Mouse (Mus musculus) midbrain, embryonic 16.5 days (tissue): Measurements from ENCODE around the gene Gm527. TPM values are rescaled to one million over a fixed set of nuclear protein-coding genes. Genes with fewer than 3 reads are reported as not detected.

Experiments
- polyA plus RNA-seq: library from polyadenylated mRNA; unstranded; fragments of >200 nt; fragmentation: Nextera tagmentation; extraction: Ambion mirVana; gene quantifications from 2 replicates; pipeline ENCODE4 v1.2.1, GENCODE M21; 2015

Gm527 gene
- polyA plus RNA-seq, 1 experiment from 2014 or later: 2.3 TPM

Other genes with a start within 250 kb of the Gm527 start
- 24.2 and 26.1 TPM in 2 replicates for gene Klhl28, start 47.6 kb downstream of the Gm527 start, polyA plus RNA-seq
- 24.0 and 24.5 TPM in 2 replicates for gene Togaram1, start 47.9 kb downstream of the Gm527 start, polyA plus RNA-seq
- 52.9 and 56.3 TPM in 2 replicates for gene Prpf39, start 118.4 kb downstream of the Gm527 start, polyA plus RNA-seq
- gene Fkbp3, start 156.1 kb downstream of the Gm527 start, polyA plus RNA-seq: 386 and 395 TPM in 2 replicates
- gene Fancm, start 157.7 kb downstream of the Gm527 start, polyA plus RNA-seq: 4.7 and 6.9 TPM in 2 replicates